Mouse (Mus musculus) layer of hippocampus, adult 8-10 months (tissue): Measurements from ENCODE around the gene Camkmt. TPM values are rescaled to one million over a fixed set of nuclear protein-coding genes. Genes with fewer than 3 reads are reported as not detected.

Experiments
- DNase-seq, 2 experiments: peaks; one replicate each; pipeline ENCODE4 v3.0.0; 2022; ENCODE audit warnings: low spot score in 2 of 2
- total RNA-seq, 4 experiments: library from RNA; stranded (reverse); gene quantifications; 2 replicates each; pipeline ENCODE4 v1.2.4; 2022

Gene Camkmt
- total RNA-seq, 4 experiments from 2014 or later: 11.8 to 15.6 (median 12.7) TPM

- no peak for DNase-seq
These were observed 270.7 kb downstream of the Camkmt start for GRCm38 (mm10) chr17:85361006-85361405.

- DNase-seq: no peak
These were observed 277.0 kb downstream of the Camkmt start for GRCm38 (mm10) chr17:85367319-85367718.

- no peak for DNase-seq
These were observed 278.4 kb downstream of the Camkmt start for GRCm38 (mm10) chr17:85368776-85369175.

- no peak for DNase-seq
These were observed 281.7 kb downstream of the Camkmt start for GRCm38 (mm10) chr17:85372076-85372475.

- no peak for DNase-seq
These were observed 282.2 kb downstream of the Camkmt start for GRCm38 (mm10) chr17:85372523-85372922.

- no peak for DNase-seq
These were observed 283.9 kb downstream of the Camkmt start for GRCm38 (mm10) chr17:85374100-85374833.

- DNase-seq: no peak
These were observed 284.5 kb downstream of the Camkmt start for GRCm38 (mm10) chr17:85374834-85375176.

GRCm38 (mm10) chr17:85375523-85375922 is 285.2 kb downstream of the Camkmt start:
- DNase-seq: no peak

- no peak for DNase-seq
These were observed 287.1 kb downstream of the Camkmt start for GRCm38 (mm10) chr17:85377496-85377895.

GRCm38 (mm10) chr17:85379101-85379500 is 288.7 kb downstream of the Camkmt start:
- DNase-seq: no peak

GRCm38 (mm10) chr17:85381578-85382223 is 291.3 kb downstream of the Camkmt start:
- DNase-seq: no peak

GRCm38 (mm10) chr17:85382344-85382743 is 292.0 kb downstream of the Camkmt start:
- DNase-seq: no peak

- DNase-seq: no peak
These were observed 292.6 kb downstream of the Camkmt start for GRCm38 (mm10) chr17:85382906-85383305.

GRCm38 (mm10) chr17:85393091-85393890 is 302.9 kb downstream of the Camkmt start:
- DNase-seq: no peak

- no peak for DNase-seq
These were observed 303.6 kb downstream of the Camkmt start for GRCm38 (mm10) chr17:85393891-85394321.

- no peak for DNase-seq
These were observed 305.1 kb downstream of the Camkmt start for GRCm38 (mm10) chr17:85395502-85395901.

- no peak for DNase-seq
These were observed 310.4 kb downstream of the Camkmt start for GRCm38 (mm10) chr17:85400751-85401150.

- no peak for DNase-seq
These were observed 314.8 kb downstream of the Camkmt start for GRCm38 (mm10) chr17:85405161-85405560.

- no peak for DNase-seq
These were observed 315.8 kb downstream of the Camkmt start for GRCm38 (mm10) chr17:85406195-85406594.

- no peak for DNase-seq
These were observed 338.5 kb downstream of the Camkmt start for GRCm38 (mm10) chr17:85428831-85429230.

- DNase-seq: no peak
These were observed 342.6 kb downstream of the Camkmt start for GRCm38 (mm10) chr17:85432923-85433322.

GRCm38 (mm10) chr17:85443036-85443435 is 352.7 kb downstream of the Camkmt start:
- DNase-seq: no peak
